Mouse (Mus musculus) spleen, postnatal 10 days (tissue): ENCODE measurements around the gene Rhobtb1.

ENCODE experiments used
- DNase-seq, 2 experiments: peaks; one replicate each; pipeline ENCODE4 v3.0.0; 2021 to 2022; ENCODE audit warnings: low spot score in 2 of 2

Gene Rhobtb1

DNA sequence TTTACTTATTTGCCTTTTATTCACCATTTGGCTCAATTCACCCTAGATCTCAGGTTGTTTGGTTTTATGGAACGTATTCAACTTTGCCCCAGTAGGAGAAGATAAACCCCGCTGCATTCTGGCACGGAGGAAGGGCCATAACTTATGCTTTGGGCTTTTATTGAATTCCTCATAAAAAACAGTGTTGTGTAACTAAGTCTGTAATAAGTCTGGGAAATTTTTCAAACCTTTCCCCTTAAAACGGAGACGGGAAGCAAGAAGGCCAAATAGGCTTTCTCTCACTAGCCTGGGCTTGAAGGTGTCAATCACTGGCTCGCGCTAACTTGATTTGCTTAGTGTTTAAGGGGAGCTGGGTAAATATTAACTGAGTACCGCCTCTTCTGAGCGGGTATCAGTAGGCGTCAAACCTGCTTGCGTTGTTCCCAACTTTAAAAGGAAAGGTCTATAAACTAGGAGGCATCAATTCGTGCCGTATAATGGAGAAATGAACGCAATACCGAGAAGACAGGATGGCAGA, 170.3 kb downstream of the Rhobtb1 start:
- DNase-seq, result no peak

DNA sequence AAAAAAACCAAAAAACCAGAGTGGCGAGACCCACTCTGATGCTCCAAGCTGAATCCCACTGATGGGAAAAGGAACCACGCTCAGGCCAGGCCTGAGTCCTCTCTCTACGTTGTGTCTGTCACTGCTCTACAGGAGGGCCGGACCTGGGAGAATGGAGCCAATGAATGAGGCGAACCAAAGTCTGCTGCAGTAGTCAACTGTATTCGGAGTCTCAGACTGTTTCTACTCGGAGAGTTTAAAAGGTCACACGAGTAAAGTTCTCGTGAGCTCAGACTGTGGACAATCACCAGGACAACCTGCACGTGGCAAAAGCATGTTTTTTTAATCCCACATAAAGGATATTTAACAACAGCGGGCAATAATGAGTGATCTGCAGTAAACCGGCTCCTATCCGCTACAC, 172.8 kb downstream of the Rhobtb1 start:
- DNase-seq, result no peak

DNA sequence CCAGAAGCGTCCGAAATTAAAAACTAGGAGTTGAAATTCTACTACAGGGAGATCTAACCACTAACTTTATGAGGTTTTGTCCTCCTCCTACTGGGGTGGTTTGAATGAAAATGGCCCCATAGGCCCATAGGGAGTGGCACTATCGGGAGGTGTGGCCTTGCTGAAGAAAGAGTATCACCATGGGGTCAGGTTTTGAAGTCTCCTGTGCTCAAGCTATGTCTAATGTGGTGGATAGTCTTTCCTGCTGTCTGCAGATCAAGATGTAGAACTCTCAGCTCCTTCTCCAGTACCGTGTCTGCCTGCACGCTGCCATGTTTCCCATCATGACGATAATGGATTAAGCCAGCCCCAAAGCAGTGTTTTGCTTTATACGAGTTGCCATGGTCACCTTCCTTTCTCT, 173.6 kb downstream of the Rhobtb1 start:
- no peak for DNase-seq

DNA sequence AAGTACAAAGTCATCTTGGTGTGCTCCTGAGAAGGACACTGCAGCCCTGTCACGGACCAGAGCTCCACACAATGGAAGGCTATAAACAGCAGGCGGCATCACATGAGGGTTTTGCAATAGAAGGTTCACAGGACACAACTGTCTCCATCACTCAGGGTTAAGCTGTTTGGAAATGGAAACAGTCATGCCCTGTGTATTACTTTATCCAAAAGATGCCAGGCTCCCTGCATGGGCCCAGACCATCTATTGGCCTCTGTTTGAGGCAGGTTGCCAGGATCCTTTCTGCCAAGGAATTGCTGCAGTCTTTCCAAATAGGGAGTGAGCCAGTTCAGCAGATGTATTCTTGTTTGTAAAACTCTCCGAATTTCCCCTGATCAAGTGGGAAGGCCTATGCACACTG, 175.2 kb downstream of the Rhobtb1 start:
- DNase-seq, result no peak

DNA sequence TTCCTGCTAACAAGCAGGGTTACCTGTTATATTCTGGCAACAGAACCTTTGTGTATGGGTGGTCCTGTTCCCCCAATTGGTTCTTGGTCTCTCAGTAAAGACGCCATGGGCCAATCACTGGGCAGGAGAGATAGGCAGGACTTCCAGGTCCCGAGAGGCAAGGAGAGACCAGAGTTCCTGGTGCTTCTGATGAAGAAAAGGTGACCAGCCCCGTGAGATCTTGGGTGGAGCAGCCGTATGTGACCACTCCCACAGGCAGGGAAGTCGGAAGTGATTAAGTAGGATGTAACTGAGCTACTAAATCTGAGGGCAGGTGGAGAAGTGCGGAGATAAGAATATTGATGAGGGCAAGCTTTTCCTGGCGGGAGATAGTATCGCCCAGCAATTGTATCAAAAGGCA, 176.1 kb downstream of the Rhobtb1 start:
- DNase-seq, result no peak

DNA sequence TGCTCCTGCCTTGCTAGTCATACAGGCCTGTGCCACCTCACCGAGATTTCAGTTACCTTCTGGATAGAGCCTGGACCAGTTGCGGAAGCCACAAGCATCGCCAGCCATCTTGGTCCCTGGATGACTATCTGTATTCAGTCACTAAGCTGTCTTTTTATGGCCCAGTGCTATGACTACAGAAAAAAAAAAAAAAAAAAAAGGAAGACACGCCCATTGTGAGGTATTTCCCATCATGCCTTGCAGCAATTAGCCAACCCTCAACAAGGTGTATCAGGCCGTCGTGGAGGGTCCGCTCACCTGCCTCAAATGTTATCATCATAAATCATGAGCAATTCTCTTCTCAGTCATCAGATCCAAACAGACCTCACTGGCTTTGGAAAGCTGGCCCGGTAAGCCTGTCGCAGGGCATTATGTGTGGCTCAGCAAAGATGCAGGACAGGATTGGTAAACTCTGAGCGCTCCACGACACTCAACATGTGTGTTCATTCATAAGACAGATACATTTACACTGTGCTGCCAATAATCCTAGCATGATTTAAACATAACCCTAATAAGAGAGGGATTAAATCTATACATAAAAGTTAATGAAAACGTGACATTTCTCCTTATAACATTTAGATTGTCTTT, 176.9 kb downstream of the Rhobtb1 start:
- no peak for DNase-seq

DNA sequence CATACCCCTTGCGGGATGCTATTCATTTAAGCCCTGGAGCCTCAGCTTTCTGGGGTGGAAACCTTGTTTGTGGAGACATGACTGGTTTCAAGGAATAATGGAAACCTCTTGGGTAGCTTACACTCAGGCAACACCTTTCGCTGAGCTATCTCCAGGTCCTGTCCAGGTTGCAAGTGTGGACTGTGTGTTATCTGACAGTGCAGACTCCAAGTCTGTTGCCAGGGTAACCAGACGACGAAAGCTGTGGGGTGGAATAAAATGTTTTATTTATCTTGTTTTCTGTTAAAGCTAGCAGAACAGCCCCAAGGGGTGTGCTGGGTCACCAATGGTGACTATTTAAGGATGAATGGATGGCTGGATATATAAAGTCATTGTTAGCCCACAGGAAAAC, 177.4 kb downstream of the Rhobtb1 start:
- no peak for DNase-seq

DNA sequence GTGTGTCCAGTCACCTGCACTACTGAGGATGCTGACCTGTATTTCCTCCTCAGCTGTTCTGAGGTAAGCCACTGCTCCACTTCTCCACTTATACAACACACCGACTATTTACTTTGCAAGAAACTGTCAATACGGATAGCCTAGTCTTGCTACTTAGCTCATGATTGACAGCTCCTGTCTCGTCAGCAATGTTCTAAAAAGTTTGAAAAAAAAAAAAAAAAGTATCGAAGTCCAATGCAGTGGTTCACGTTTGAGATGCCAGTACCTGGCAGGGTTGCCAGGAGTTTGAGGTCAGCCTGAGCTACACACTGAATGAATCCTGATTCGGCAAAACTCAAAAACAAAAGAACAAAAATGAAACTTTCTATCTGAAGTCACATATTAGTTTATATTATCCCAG, 180.0 kb downstream of the Rhobtb1 start:
- DNase-seq, result no peak

DNA sequence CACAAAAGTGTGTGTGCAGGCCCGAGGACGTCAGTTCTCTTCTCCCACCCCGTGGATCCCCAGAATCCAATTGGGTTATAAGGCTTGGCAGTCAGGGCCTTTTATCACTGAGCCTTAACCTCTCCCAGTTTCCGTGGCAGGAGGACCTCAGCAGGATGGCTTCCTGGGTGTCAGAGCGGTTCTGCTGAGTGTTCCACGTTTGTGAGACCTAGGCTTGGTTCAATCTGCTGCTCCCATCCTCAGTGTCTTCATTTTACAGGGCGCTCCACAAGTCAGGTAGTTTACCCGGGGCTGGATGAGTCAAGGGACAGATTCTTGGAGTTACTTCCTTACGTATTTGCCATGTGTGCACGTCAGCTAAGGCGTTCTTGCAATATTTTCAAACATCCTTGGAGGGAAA, 182.0 kb downstream of the Rhobtb1 start:
- no peak for DNase-seq

DNA sequence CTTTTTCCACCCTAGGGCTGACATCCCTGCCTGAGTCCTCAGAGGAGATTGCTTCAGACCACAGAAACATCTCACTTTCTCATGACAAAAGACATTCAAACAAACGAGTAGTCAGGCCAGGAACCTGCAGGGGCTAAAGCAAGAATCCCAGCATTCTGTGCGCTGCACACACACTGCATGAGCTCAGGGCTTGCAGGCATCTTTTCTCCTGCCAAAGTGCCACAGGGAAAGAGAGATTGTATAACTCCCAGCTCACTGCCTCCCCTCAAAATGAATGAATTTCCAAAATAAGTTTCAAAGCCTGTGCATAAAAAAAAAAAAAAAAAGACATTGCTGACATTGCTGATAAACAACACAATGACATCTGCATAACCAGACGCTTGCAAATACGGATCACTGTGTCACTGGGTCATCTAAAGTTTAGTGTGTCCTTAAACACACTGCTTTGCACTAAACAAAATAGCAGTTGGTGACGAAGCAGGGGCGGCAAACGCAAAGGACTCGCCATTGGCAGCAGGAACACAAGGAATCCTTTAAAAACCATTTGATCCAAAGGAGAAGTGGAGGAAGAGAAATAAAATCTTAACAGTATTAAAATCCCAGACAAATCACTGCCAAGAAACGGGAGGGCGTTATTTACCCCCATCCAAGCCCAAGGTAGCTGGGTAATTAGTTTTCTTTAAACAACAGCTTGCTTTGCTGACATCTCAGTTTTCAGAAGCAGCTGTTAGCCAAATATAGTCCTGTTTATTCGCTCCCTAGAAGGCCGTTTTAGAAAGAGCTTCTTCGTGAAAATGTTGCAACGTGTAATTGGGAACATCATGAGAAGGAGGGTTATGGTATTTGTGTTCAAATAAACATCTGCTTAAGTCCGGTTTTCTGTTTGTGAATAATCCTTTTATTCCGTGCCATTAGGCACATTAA, 183.3 kb downstream of the Rhobtb1 start:
- DNase-seq, result no peak

DNA sequence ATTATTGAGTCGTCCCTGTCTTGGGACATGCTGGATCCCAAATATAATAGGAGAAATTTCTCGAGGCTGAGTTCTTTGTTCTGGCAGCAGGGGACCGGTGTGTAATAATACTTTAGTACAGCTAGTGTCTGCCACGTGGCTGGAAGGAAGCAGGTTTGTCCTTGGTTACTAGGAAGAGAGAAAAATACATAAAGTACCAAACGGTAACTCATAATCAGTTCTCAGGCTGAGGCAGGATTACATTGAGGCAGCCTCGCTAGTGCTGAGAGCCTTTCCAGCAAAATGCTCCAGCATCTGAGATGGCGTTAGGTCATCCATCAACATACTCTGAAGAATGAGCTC, 183.9 kb downstream of the Rhobtb1 start:
- DNase-seq, result no peak

DNA sequence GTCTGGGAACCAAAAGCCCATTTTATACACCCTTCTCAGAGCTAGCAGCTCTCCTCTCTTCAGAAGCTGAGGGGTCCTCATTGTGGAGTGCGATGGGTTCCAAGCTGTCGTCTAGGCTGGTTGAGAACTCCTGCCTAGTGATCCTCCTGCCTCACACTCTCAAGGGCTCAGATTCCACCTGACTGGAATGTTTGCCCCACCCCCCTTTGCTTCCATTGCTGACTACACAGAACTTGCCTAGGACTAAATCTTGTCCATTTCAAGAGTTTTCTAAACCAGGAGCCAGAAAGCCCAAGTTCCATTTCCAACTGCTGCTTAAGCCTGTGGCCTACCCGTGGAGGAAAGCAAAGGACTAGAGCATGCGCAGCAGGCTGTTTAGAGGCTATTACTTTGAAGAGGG, 184.4 kb downstream of the Rhobtb1 start:
- no peak for DNase-seq

DNA sequence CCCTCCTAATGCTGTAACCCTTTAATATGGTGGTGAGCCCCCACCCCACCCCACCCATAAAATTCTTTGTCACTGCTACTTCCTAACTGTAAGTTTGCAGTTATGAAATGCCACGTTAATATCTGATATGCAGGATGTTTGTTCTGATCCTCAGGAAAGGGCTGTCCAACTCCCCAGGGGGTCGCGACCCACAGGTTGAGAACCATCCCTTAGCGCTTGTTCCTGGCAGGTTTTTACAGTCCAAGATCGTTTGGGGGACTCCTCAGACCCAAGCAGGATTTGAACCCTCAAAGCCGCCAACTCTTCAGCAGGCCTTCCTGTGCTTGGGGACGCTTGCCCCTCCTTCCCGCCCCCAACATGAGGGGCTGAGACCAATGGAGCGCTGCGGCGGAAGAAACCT, 185.0 kb downstream of the Rhobtb1 start:
- no peak for DNase-seq

DNA sequence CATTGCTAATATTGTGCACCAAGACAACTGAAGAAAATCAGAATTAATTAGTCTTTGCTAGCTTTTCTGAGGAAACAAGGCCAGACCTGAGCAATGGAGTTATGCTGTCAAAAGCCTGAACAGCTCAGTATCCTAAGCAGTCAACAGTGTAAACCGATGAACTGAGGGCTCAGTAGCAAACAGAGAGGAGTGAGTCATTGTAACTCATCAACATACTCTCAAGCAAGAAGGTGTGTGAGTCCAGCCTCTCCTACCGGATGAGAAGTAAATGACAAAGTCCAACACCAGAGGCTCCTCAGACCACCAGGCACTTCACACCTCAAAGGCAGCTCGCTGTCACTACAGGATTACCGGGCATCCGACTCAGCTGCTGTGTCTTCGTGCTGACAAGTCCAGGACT, 188.8 kb downstream of the Rhobtb1 start:
- no peak for DNase-seq
